Mouse (Mus musculus) forebrain, embryonic 12.5 days (tissue): Measurements from ENCODE around the gene Cyp2d9. TPM values are rescaled to one million over a fixed set of nuclear protein-coding genes. Genes with fewer than 3 reads are reported as not detected.
"Not testable (repeated sequence)": the region's sequence is repeated elsewhere in the genome, so short reads cannot be mapped to it uniquely, and the experiment has no call there.

Source experiments
- ATAC-seq: fragments of 200-750 bp; cut with Nextera tagmentation; 2 replicates; pipeline ENCODE4 v1.8.0; 2017; ENCODE audit warnings: moderate TSS enrichment; ENCODE audit not compliant: low FRiP score
- H3K27ac ChIP-seq: fragments of 300-500 bp; sonication (generic); 2 replicates; pipeline ENCODE4 v1.5.1; 2016; ENCODE audit warnings: mild to moderate bottlenecking
- H3K27me3 ChIP-seq: fragments of 300-500 bp; sonication (generic); 2 replicates; pipeline ENCODE4 v1.6.1; 2016; ENCODE audit warnings: mild to moderate bottlenecking
- H3K36me3 ChIP-seq: fragments of 300-500 bp; sonication (generic); replicated peaks from 2 replicates; pipeline ENCODE4 v1.6.1; 2016; ENCODE audit warnings: mild to moderate bottlenecking
- H3K4me1 ChIP-seq: fragments of 300-500 bp; sonication (generic); 2 replicates; pipeline ENCODE4 v1.6.1; 2016
- H3K4me2 ChIP-seq: fragments of 300-500 bp; sonication (generic); 2 replicates; pipeline ENCODE4 v1.6.1; 2016; ENCODE audit warnings: mild to moderate bottlenecking, moderate library complexity
- H3K4me3 ChIP-seq: fragments of 300-500 bp; sonication (generic); replicated peaks from 2 replicates; pipeline ENCODE4 v1.5.1; 2016; ENCODE audit warnings: mild to moderate bottlenecking
- H3K9ac ChIP-seq: fragments of 300-500 bp; sonication (generic); 2 replicates; pipeline ENCODE4 v1.6.1; 2016; ENCODE audit warnings: mild to moderate bottlenecking
- H3K9me3 ChIP-seq: fragments of 300-500 bp; sonication (generic); 2 replicates; pipeline ENCODE4 v1.6.1; 2016
- WGBS: fragments of 180-500 bp; shearing (Covaris S2); methylation state at CpG from one replicate; pipeline ENCODE4 v1.1.7; 2016; 5-methylcytosine and 5-hydroxymethylcytosine counted together
- polyA plus RNA-seq: library from polyadenylated mRNA; unstranded; fragments of >200 nt; fragmentation: Nextera tagmentation; extraction: Ambion mirVana; gene quantifications from 2 replicates; pipeline ENCODE4 v1.2.1, GENCODE M21; 2016

Cyp2d9 gene
- not detected in 2 replicates for polyA plus RNA-seq

GRCm38 (mm10) chr15:82433137-82433536 is at the start of gene Cyp2d9:
Gene Cyp2d9, plus strand, starts transcription at chr15:82433437.
- no peak for ATAC-seq
- no peak within 1 kb of the TSS for H3K4me2 ChIP-seq

GRCm38 (mm10) chr15:82385729-82386128 is 47.5 kb upstream of the Cyp2d9 start:
- no peak for ATAC-seq
- 93% methylated on average over 2 of the region's 2 CpGs for WGBS

More at GRCm38 (mm10) chr15:82433137-82433536, at the start of gene Cyp2d9:
- no peak within 1 kb of the TSS for H3K4me3 ChIP-seq
- H3K27me3 ChIP-seq = 0 out of 2 replicates have a peak, but pooled peaks cover 4% of the 10 kb centered on the region
- no peak within 1 kb of the TSS for H3K27ac ChIP-seq
- no peaks in the 10 kb centered on the region for H3K4me1 ChIP-seq
- peaks cover 10% of the 10 kb centered on the region for H3K9me3 ChIP-seq
- no peaks in the 10 kb centered on the region for H3K36me3 ChIP-seq
- no peak within 1 kb of the TSS for H3K9ac ChIP-seq

GRCm38 (mm10) chr15:82389916-82390315 is 43.3 kb upstream of the Cyp2d9 start:
- ATAC-seq, H3K27me3 ChIP-seq, H3K4me2 ChIP-seq, H3K36me3 ChIP-seq, H3K4me3 ChIP-seq, H3K27ac ChIP-seq, H3K9me3 ChIP-seq, H3K9ac ChIP-seq, H3K4me1 ChIP-seq: not testable (repeated sequence)
- 96% methylated on average over 10 of the region's 10 CpGs for WGBS

More at GRCm38 (mm10) chr15:82385729-82386128, 47.5 kb upstream of the Cyp2d9 start:
- Histone ChIP-seq H3K27ac (no peak overlapping the region), H3K4me1 (peaks cover 5% of the 10 kb centered on the region), H3K9me3 (no peaks in the 10 kb centered on the region), H3K9ac (no peak overlapping the region), H3K36me3 (no peaks in the 10 kb centered on the region), H3K4me3 (no peak overlapping the region), H3K4me2 (no peak overlapping the region), H3K27me3 (no peaks in the 10 kb centered on the region)

- not testable (repeated sequence) for H3K36me3 ChIP-seq, H3K9me3 ChIP-seq, H3K4me2 ChIP-seq, H3K27me3 ChIP-seq, H3K4me3 ChIP-seq, H3K9ac ChIP-seq, ATAC-seq, H3K4me1 ChIP-seq, H3K27ac ChIP-seq
- WGBS = 89% methylated on average over 2 of the region's 2 CpGs
These were observed 39.3 kb upstream of the Cyp2d9 start, which contains the start of gene Cyp2d11 for GRCm38 (mm10) chr15:82393922-82394321. Gene Cyp2d11, minus strand, starts transcription at chr15:82394022.

- not testable (repeated sequence) for H3K4me3 ChIP-seq, H3K9me3 ChIP-seq, H3K4me2 ChIP-seq, H3K36me3 ChIP-seq, H3K9ac ChIP-seq, H3K27me3 ChIP-seq, H3K4me1 ChIP-seq, ATAC-seq, H3K27ac ChIP-seq
- 95% methylated on average over 3 of the region's 3 CpGs for WGBS
These were observed 37.3 kb upstream of the Cyp2d9 start for GRCm38 (mm10) chr15:82395955-82396354.

GRCm38 (mm10) chr15:82401516-82401915 is 31.7 kb upstream of the Cyp2d9 start:
- no peak overlapping the region for H3K4me3 ChIP-seq
- H3K4me1 ChIP-seq = no peaks in the 10 kb centered on the region
- no peaks in the 10 kb centered on the region for H3K36me3 ChIP-seq
- H3K27ac ChIP-seq = no peak overlapping the region
- H3K9me3 ChIP-seq = no peaks in the 10 kb centered on the region
- 51% methylated on average over 2 of the region's 2 CpGs for WGBS
- ATAC-seq = no peak
- no peaks in the 10 kb centered on the region for H3K27me3 ChIP-seq
- H3K4me2 ChIP-seq = no peak overlapping the region
- H3K9ac ChIP-seq = no peak overlapping the region

GRCm38 (mm10) chr15:82402106-82402505 is 31.1 kb upstream of the Cyp2d9 start:
- Histone ChIP-seq H3K4me1 (no peaks in the 10 kb centered on the region), H3K9me3 (no peaks in the 10 kb centered on the region), H3K27ac (no peak overlapping the region), H3K4me2 (no peak overlapping the region), H3K9ac (no peak overlapping the region), H3K27me3 (no peaks in the 10 kb centered on the region), H3K4me3 (no peak overlapping the region), H3K36me3 (no peaks in the 10 kb centered on the region)
- ATAC-seq = no peak

GRCm38 (mm10) chr15:82402741-82403140 is 30.5 kb upstream of the Cyp2d9 start:
- H3K27ac ChIP-seq = no peak overlapping the region
- ATAC-seq = no peak

GRCm38 (mm10) chr15:82403606-82404005 is 29.6 kb upstream of the Cyp2d9 start:
- Histone ChIP-seq H3K4me2 (no peak overlapping the region), H3K9ac (no peak overlapping the region), H3K4me3 (no peak overlapping the region), H3K27ac (no peak overlapping the region), H3K27me3 (no peaks in the 10 kb centered on the region), H3K4me1 (no peaks in the 10 kb centered on the region), H3K9me3 (no peaks in the 10 kb centered on the region), H3K36me3 (no peaks in the 10 kb centered on the region)
- no peak for ATAC-seq
- WGBS = 89% methylated on average over 9 of the region's 9 CpGs

More at GRCm38 (mm10) chr15:82402741-82403140, 30.5 kb upstream of the Cyp2d9 start:
- no peak overlapping the region for H3K9ac ChIP-seq
- WGBS = 81% methylated on average over 6 of the region's 6 CpGs
- H3K4me1 ChIP-seq = no peaks in the 10 kb centered on the region
- H3K27me3 ChIP-seq = no peaks in the 10 kb centered on the region
- no peaks in the 10 kb centered on the region for H3K36me3 ChIP-seq
- H3K9me3 ChIP-seq = no peaks in the 10 kb centered on the region
- H3K4me3 ChIP-seq = no peak overlapping the region
- no peak overlapping the region for H3K4me2 ChIP-seq

- Histone ChIP-seq H3K4me1 (no peaks in the 10 kb centered on the region), H3K4me3 (no peak overlapping the region), H3K27ac (no peak overlapping the region), H3K9me3 (no peaks in the 10 kb centered on the region), H3K9ac (no peak overlapping the region), H3K36me3 (no peaks in the 10 kb centered on the region), H3K4me2 (no peak overlapping the region), H3K27me3 (no peaks in the 10 kb centered on the region)
- 89% methylated on average over 3 of the region's 3 CpGs for WGBS
- ATAC-seq = no peak
These were observed 29.1 kb upstream of the Cyp2d9 start for GRCm38 (mm10) chr15:82404163-82404562.

- Histone ChIP-seq H3K36me3 (no peaks in the 10 kb centered on the region), H3K27me3 (no peaks in the 10 kb centered on the region), H3K9me3 (no peaks in the 10 kb centered on the region), H3K4me3 (no peak within 1 kb of the TSS), H3K4me1 (no peaks in the 10 kb centered on the region), H3K4me2 (no peak within 1 kb of the TSS), H3K9ac (no peak within 1 kb of the TSS), H3K27ac (no peak within 1 kb of the TSS)
- 90% methylated on average over 6 of the region's 6 CpGs for WGBS
- no peak for ATAC-seq
These were observed 26.3 kb upstream of the Cyp2d9 start, which contains the start of gene Cyp2d10 for GRCm38 (mm10) chr15:82406981-82407380. Gene Cyp2d10, minus strand, starts transcription at chr15:82407195.

- H3K9ac ChIP-seq = no peak overlapping the region
- no peak overlapping the region for H3K4me2 ChIP-seq
- no peak overlapping the region for H3K4me3 ChIP-seq
- H3K27ac ChIP-seq = no peak overlapping the region
- H3K4me1 ChIP-seq = no peaks in the 10 kb centered on the region
- no peaks in the 10 kb centered on the region for H3K27me3 ChIP-seq
- H3K9me3 ChIP-seq = no peaks in the 10 kb centered on the region
- 79% methylated on average over 4 of the region's 4 CpGs for WGBS
- no peak for ATAC-seq
- H3K36me3 ChIP-seq = no peaks in the 10 kb centered on the region
These were observed 25.7 kb upstream of the Cyp2d9 start for GRCm38 (mm10) chr15:82407536-82407935.
